Mouse (Mus musculus) neural tube, embryonic 11.5 days (tissue): ENCODE measurements at regions not wholly inside any gene's neighbourhood (a gene's known extent, or its start where the extent isn't known, plus 50 kb on each side); places are given as distances from the start of the nearest gene placed in this dataset.
A peak's percentile ranks its signal among the peaks of the same experiment; 100 is the strongest.

Experiments
- ATAC-seq: fragments of 200-750 bp; cut with Nextera tagmentation; 2 replicates; pipeline ENCODE4 v1.8.0; 2017; ENCODE audit warnings: moderate number of reproducible peaks, mild to moderate bottlenecking, moderate TSS enrichment, moderate library complexity; ENCODE audit not compliant: insufficient read depth, low FRiP score, low TSS enrichment
- DNase-seq: peaks from one replicate; pipeline ENCODE4 v3.0.0-alpha.2; 2015; ENCODE audit warnings: low spot score
- H3K27ac ChIP-seq: fragments of 300-500 bp; sonication (generic); 2 replicates; pipeline ENCODE4 v1.5.1; 2014; ENCODE audit warnings: low read depth, mild to moderate bottlenecking, low read length
- H3K27me3 ChIP-seq: fragments of 300-500 bp; sonication (generic); 2 replicates; pipeline ENCODE4 v1.6.1; 2014; ENCODE audit warnings: mild to moderate bottlenecking, low read length, mixed read lengths; ENCODE audit not compliant: control insufficient read depth, insufficient read depth
- H3K36me3 ChIP-seq: fragments of 300-500 bp; sonication (generic); 2 replicates; pipeline ENCODE4 v1.6.1; 2014; ENCODE audit warnings: mild to moderate bottlenecking, low read length, moderate library complexity, mixed read lengths; ENCODE audit not compliant: control insufficient read depth, insufficient read depth
- H3K4me1 ChIP-seq: fragments of 300-500 bp; sonication (generic); 2 replicates; pipeline ENCODE4 v1.6.1; 2014; ENCODE audit warnings: low read length, mixed read lengths; ENCODE audit not compliant: control insufficient read depth, insufficient read depth
- H3K4me2 ChIP-seq: fragments of 300-500 bp; sonication (generic); 2 replicates; pipeline ENCODE4 v1.6.1; 2014; ENCODE audit warnings: low read depth, mild to moderate bottlenecking, moderate library complexity
- H3K4me3 ChIP-seq: fragments of 300-500 bp; sonication (generic); 2 replicates; pipeline ENCODE4 v1.5.1; 2014; ENCODE audit warnings: low read depth, low read length
- H3K9ac ChIP-seq: fragments of 300-500 bp; sonication (generic); 2 replicates; pipeline ENCODE4 v1.6.1; 2014; ENCODE audit warnings: mild to moderate bottlenecking, low read length
- H3K9me3 ChIP-seq: fragments of 300-500 bp; sonication (generic); 2 replicates; pipeline ENCODE4 v1.6.1; 2016; ENCODE audit warnings: low read length; ENCODE audit not compliant: control insufficient read depth
- WGBS: fragments of 180-500 bp; shearing (Covaris S2); extraction: QIAGEN DNeasy Blood & Tissue Kit; methylation state at CpG from one replicate; pipeline ENCODE4 v1.1.7; 2014; 5-methylcytosine and 5-hydroxymethylcytosine counted together

DNA sequence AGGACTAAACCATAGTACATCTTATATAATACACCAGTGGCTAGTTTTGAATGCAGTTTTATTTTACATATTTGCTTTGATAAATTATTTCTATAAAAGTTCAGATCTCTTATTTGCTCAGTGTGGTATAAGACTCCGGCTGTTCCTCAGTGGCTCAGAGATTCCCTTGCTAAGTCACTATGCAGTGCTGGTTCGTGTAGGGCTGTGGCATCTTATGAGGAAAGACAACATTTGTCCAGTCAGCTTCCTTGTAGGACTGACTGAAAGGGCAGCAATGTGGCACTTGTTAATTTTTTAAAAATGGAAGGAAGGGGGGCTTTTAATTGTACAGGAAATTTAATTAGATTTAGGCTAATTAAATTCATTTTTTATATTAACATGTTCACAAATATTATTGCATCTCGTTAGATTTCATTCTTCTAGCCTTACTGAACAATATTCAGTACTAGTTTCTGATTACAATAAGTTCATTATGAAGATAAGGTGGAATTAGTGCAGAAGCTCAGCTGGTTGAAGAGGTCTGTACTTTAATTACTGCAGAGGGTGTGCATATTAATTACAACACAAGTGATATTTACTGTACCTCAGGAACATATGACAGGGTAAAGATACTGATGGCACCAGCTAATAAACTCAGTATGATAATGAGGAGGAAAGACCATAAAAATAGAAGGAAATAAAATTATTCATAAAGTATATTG lies 200.3 kb upstream of the Vrk2 start:
- H3K9ac ChIP-seq: no peak overlapping the region
- H3K4me2 ChIP-seq: no peak overlapping the region
- WGBS: 81% methylated on average over 3 of the region's 3 CpGs
- H3K4me3 ChIP-seq: no peak overlapping the region
- H3K9me3 ChIP-seq: no peaks in the 10 kb centered on the region
- H3K4me1 ChIP-seq: no peaks in the 10 kb centered on the region
- ATAC-seq (no peak), DNase-seq (no peak)
- no peaks in the 10 kb centered on the region for H3K36me3 ChIP-seq
- no peak overlapping the region for H3K27ac ChIP-seq
- no peaks in the 10 kb centered on the region for H3K27me3 ChIP-seq

- no peak overlapping the region for H3K27ac ChIP-seq
- no peak for ATAC-seq
- no peak overlapping the region for H3K4me3 ChIP-seq
- H3K4me2 ChIP-seq: no peak overlapping the region
- H3K9me3 ChIP-seq: no peaks in the 10 kb centered on the region
- 71% methylated on average over 2 of the region's 2 CpGs for WGBS
- DNase-seq: no peak
- H3K9ac ChIP-seq: no peak overlapping the region
- H3K4me1 ChIP-seq: no peaks in the 10 kb centered on the region
- no peaks in the 10 kb centered on the region for H3K27me3 ChIP-seq
- no peaks in the 10 kb centered on the region for H3K36me3 ChIP-seq
Observed at GRCm38 (mm10) chr11:26789281-26789680, 195.5 kb upstream of the Vrk2 start.

DNA sequence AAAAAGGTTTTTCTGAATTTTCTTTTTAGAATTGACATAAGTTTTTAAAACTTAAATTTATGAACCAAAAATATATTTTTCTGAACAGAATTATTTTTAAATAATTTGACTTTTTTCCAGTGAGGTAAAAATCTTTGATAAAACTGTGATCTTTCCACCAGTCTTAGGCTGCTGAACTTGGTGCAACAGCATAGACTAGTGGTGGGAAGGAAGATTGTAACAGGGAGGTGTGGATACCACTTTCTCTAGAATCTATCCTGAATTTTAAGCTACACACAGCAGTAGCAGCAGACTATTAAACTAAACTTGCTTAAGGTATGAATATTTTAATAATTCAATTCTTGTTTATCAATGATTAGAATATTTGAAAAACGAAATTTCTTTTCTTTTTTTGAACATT lies 191.4 kb upstream of the Vrk2 start:
- 27% methylated on average over 1 of the region's 1 CpGs for WGBS
- peak; percentile 91 for ATAC-seq
- H3K36me3 ChIP-seq: no peaks in the 10 kb centered on the region
- H3K4me1 ChIP-seq: no peaks in the 10 kb centered on the region
- H3K9me3 ChIP-seq: no peaks in the 10 kb centered on the region
- H3K27me3 ChIP-seq: no peaks in the 10 kb centered on the region
- no peak overlapping the region for H3K4me2 ChIP-seq
- H3K4me3 ChIP-seq: no peak overlapping the region
- H3K9ac ChIP-seq: no peak overlapping the region
- peak; percentile 11 for DNase-seq
- H3K27ac ChIP-seq: no peak overlapping the region

DNA sequence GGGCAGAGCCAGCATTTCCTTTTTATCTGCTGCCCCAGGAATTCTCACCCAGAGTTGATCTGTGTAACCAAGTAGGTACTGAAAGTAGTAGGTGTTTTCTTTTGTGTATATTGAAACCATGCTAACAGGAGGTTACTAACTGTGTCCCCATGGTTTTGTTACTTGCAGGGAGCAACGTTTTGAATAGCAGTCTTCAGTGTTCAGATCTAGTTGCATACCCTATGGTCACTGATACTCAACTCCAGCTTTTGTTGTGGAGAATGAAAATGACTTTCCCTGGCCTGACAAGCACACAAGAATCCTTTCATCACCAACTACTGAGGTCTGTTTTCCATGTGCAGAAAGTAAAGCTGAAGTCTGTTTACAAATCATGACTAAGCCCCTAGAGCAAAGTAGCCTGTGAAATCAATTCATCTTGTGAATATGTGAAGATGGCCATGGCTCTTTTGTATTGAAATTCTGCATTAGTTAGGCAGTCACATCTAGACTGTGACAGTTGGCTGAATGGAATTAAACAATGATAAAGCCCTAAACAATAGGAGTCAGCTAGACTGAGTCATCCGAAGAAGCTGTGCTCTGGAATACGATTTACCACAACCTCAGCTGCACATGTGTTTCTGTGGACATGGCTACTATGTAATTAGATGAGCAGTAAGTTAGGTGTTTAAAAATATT lies 179.5 kb upstream of the Vrk2 start:
- DNase-seq (peak; percentile 13), ATAC-seq (peak; percentile 62; the same call in 1 of the 2 replicates)
- no peak overlapping the region for H3K9ac ChIP-seq
- no peaks in the 10 kb centered on the region for H3K4me1 ChIP-seq
- H3K36me3 ChIP-seq: no peaks in the 10 kb centered on the region
- H3K4me3 ChIP-seq: no peak overlapping the region
- H3K27me3 ChIP-seq: no peaks in the 10 kb centered on the region
- WGBS: 18% methylated on average over 3 of the region's 3 CpGs
- no peaks in the 10 kb centered on the region for H3K9me3 ChIP-seq
- no peak overlapping the region for H3K27ac ChIP-seq
- H3K4me2 ChIP-seq: no peak overlapping the region

- Histone ChIP-seq H3K4me1 (no peaks in the 10 kb centered on the region), H3K9ac (no peak overlapping the region), H3K4me3 (no peak overlapping the region), H3K27me3 (no peaks in the 10 kb centered on the region), H3K9me3 (no peaks in the 10 kb centered on the region), H3K36me3 (no peaks in the 10 kb centered on the region), H3K4me2 (no peak overlapping the region), H3K27ac (no peak overlapping the region)
- WGBS: 74% methylated on average over 3 of the region's 3 CpGs
- no peak for DNase-seq
- ATAC-seq: no peak
Observed at GRCm38 (mm10) chr11:26755576-26755975, 161.8 kb upstream of the Vrk2 start.

GRCm38 (mm10) chr11:26753616-26754015 lies 159.8 kb upstream of the Vrk2 start:
- Histone ChIP-seq H3K4me3 (no peak overlapping the region), H3K27me3 (no peaks in the 10 kb centered on the region), H3K4me1 (no peaks in the 10 kb centered on the region), H3K4me2 (no peak overlapping the region), H3K36me3 (no peaks in the 10 kb centered on the region), H3K9ac (no peak overlapping the region), H3K9me3 (no peaks in the 10 kb centered on the region), H3K27ac (no peak overlapping the region)
- DNase-seq (no peak), ATAC-seq (peak; percentile 29; the same call in 1 of the 2 replicates)
- WGBS: 65% methylated on average over 1 of the region's 1 CpGs

- Histone ChIP-seq H3K9me3 (no peaks in the 10 kb centered on the region), H3K4me2 (no peak overlapping the region), H3K27me3 (no peaks in the 10 kb centered on the region), H3K9ac (no peak overlapping the region), H3K4me3 (no peak overlapping the region), H3K4me1 (no peaks in the 10 kb centered on the region), H3K36me3 (no peaks in the 10 kb centered on the region), H3K27ac (no peak overlapping the region)
- WGBS: 94% methylated on average over 1 of the region's 1 CpGs
- ATAC-seq: no peak
- DNase-seq: no peak
Observed at GRCm38 (mm10) chr11:26742235-26742634, 148.4 kb upstream of the Vrk2 start.

DNA sequence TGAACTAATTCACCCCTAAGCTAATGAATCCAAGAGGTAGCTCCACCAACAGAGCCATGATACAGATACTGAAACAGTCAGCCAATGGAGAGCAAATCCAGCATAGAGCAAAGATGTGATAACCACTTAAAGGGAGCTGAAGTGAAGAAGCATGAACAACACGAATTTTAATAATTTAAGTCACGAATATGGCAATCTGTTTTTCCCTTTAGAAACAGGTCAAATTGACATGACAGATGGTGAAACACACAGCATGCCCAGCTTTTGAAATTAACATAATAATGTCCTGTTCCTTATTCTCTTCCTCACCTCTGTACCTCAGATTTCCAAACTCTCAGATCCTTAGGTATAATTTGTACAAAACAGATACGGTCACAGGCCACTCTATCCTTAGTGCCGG lies 145.9 kb upstream of the Vrk2 start:
- ATAC-seq (no peak), DNase-seq (no peak)
- Histone ChIP-seq H3K4me3 (no peak overlapping the region), H3K27me3 (no peaks in the 10 kb centered on the region), H3K4me1 (no peaks in the 10 kb centered on the region), H3K4me2 (no peak overlapping the region), H3K27ac (no peak overlapping the region), H3K9me3 (no peaks in the 10 kb centered on the region), H3K9ac (no peak overlapping the region), H3K36me3 (no peaks in the 10 kb centered on the region)
- 80% methylated on average over 4 of the region's 4 CpGs for WGBS

DNA sequence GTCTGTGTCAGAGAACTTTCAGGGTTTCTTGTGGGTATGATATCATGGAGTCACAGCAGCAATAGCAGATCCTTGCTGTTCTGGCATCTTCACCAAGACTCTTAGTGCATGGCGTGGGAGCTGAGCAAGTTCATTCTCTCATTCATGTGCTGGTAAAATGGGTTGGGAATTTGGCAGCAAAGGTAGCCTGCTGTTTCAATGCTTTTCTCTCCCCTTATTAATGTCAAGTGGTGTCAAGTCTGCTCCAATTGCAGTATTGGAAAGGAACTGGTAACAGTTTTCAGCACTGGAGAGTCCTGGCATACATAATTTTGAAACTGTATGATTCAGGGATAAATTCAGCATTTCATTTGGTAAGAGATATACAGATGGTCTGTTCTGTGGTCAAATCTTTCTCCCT lies 133.2 kb upstream of the Vrk2 start:
- DNase-seq (no peak), ATAC-seq (no peak)
- no peaks in the 10 kb centered on the region for H3K27me3 ChIP-seq
- H3K36me3 ChIP-seq: no peaks in the 10 kb centered on the region
- H3K9me3 ChIP-seq: no peaks in the 10 kb centered on the region
- no peaks in the 10 kb centered on the region for H3K4me1 ChIP-seq
- 100% methylated on average over 1 of the region's 1 CpGs for WGBS
- no peak overlapping the region for H3K9ac ChIP-seq
- no peak overlapping the region for H3K4me2 ChIP-seq
- H3K27ac ChIP-seq: no peak overlapping the region
- H3K4me3 ChIP-seq: no peak overlapping the region
